Mouse (Mus musculus) heart, adult 2 months (tissue): ENCODE results near the gene Ubl7. TPM values are rescaled to one million over a fixed set of nuclear protein-coding genes. Genes with fewer than 3 reads are reported as not detected.
A peak's percentile ranks its signal among the peaks of the same experiment; 100 is the strongest.

ENCODE experiments used
- DNase-seq, 2 experiments: peaks; one replicate each; pipeline ENCODE4 v3.0.0; 2021
- H3K27ac ChIP-seq: fragments of 200-600 bp; 2 replicates; pipeline ENCODE4 v1.8.1; 2022
- H3K27me3 ChIP-seq: fragments of 200-500 bp; 2 replicates; pipeline ENCODE4 v1.6.1; 2012; ENCODE audit warnings: mild to moderate bottlenecking, low read length, inconsistent platforms, mixed read lengths; ENCODE audit not compliant: control insufficient read depth, insufficient read depth
- H3K36me3 ChIP-seq: fragments of 200-500 bp; 2 replicates; pipeline ENCODE4 v1.6.1; 2012; ENCODE audit warnings: low read length, inconsistent platforms; ENCODE audit not compliant: control insufficient read depth, insufficient read depth
- H3K4me1 ChIP-seq: fragments of 200-500 bp; 2 replicates; pipeline ENCODE4 v1.6.1; 2011; ENCODE audit warnings: low read length; ENCODE audit not compliant: control insufficient read depth, insufficient read depth
- H3K4me3 ChIP-seq: fragments of 200-600 bp; 2 replicates; pipeline ENCODE4 v1.8.1; 2022
- H3K79me2 ChIP-seq: fragments of 200-500 bp; replicated peaks from 2 replicates; pipeline ENCODE4 v1.6.1; 2012; ENCODE audit warnings: mild to moderate bottlenecking, inconsistent platforms, low read length, moderate library complexity, mixed read lengths; ENCODE audit not compliant: control insufficient read depth, insufficient read depth
- H3K9ac ChIP-seq: fragments of 200-500 bp; 2 replicates; pipeline ENCODE4 v1.6.1; 2012; ENCODE audit warnings: low read depth, mild to moderate bottlenecking, control low read depth, inconsistent platforms, low read length, mixed read lengths
- CTCF ChIP-seq: fragments of 200-600 bp; IDR thresholded peaks from 2 replicates; pipeline ENCODE4 v1.8.1; 2022; ENCODE audit warnings: antibody characterized with exemption, mild to moderate bottlenecking, moderate library complexity
- EP300 ChIP-seq: fragments of 200-500 bp; IDR thresholded peaks from 2 replicates; pipeline ENCODE4 v1.6.1; 2011; ENCODE audit warnings: low read depth, low read length, control low read depth; ENCODE audit not compliant: insufficient read depth
- POLR2A ChIP-seq: fragments of 200-500 bp; IDR thresholded peaks from 2 replicates; pipeline ENCODE4 v1.6.1; 2011; ENCODE audit warnings: mild to moderate bottlenecking, low read depth, low read length, control low read depth; ENCODE audit not compliant: insufficient read depth
- WGBS: fragments of 180-500 bp; shearing (Covaris S2); methylation state at CpG from one replicate; pipeline ENCODE4 v1.1.7; 2018; 5-methylcytosine and 5-hydroxymethylcytosine counted together
- intact Hi-C: fragments of 180-260 bp; cut with DNase I; formaldehyde crosslinking; loops from one replicate; pipeline ENCODE4 v1.15.1; 2025
- polyA plus RNA-seq: library from polyadenylated mRNA; depleted of rRNA; stranded (reverse); fragments of >200 nt; gene quantifications from 2 replicates; pipeline ENCODE4 v1.2.3, GENCODE M21; 2012
- total RNA-seq, 2 experiments: library from RNA; stranded (reverse); gene quantifications; 2 replicates each; pipeline ENCODE4 v1.2.3; 2021

The Ubl7 gene
- total and polyA plus RNA-seq, 3 experiments = 75.2 to 139 (median 83.2) TPM

- Histone ChIP-seq H3K79me2 (no peaks in the 10 kb centered on the region), H3K27me3 (no peaks in the 10 kb centered on the region), H3K27ac (peak overlapping the region; percentile 84), H3K9ac (no peak overlapping the region), H3K4me3 (no peak overlapping the region), H3K36me3 (peaks cover 20% of the 10 kb centered on the region), H3K4me1 (peaks cover 18% of the 10 kb centered on the region)
- TF ChIP-seq EP300 (0 out of 2 replicates have a peak, but pooled peaks have one; percentile 28), POLR2A (no peak), CTCF (no peak)
- 52% methylated on average over 1 of the region's 1 CpGs for WGBS
- DNase-seq = peak in 1 of 2 experiments; percentile 41
- intact Hi-C loops = no loop called here
Measured at GRCm38 (mm10) chr9:57958615-57959014, 47.8 kb downstream of the Ubl7 start.

GRCm38 (mm10) chr9:57959399-57959798 is 48.6 kb downstream of the Ubl7 start:
- Histone ChIP-seq H3K79me2 (no peaks in the 10 kb centered on the region), H3K9ac (no peak overlapping the region), H3K27me3 (no peaks in the 10 kb centered on the region), H3K4me1 (peaks cover 24% of the 10 kb centered on the region), H3K4me3 (no peak overlapping the region), H3K27ac (peak overlapping the region; percentile 84), H3K36me3 (peaks cover 20% of the 10 kb centered on the region)
- intact Hi-C loops = no loop called here
- no peak for TF ChIP-seq CTCF
- TF ChIP-seq EP300 = no peak
- DNase-seq = no peak
- WGBS = 73% methylated on average over 10 of the region's 10 CpGs

GRCm38 (mm10) chr9:57959886-57960866 is 49.4 kb downstream of the Ubl7 start:
- H3K4me3 ChIP-seq = no peak overlapping the region

GRCm38 (mm10) chr9:57961226-57961625 is 50.4 kb downstream of the Ubl7 start:
- 77% methylated on average over 15 of the region's 15 CpGs for WGBS
- H3K9ac ChIP-seq = peak overlapping the region; percentile 13
- H3K36me3 ChIP-seq = peaks cover 20% of the 10 kb centered on the region
- H3K4me1 ChIP-seq = peaks cover 37% of the 10 kb centered on the region
- DNase-seq = no peak
- peak overlapping the region; percentile 84 for H3K27ac ChIP-seq
- intact Hi-C loops = loop anchor here (2.0 kb wide), 1 partner anchor 14 kb away; no protein-coding TSS in a partner anchor
- H3K79me2 ChIP-seq = no peaks in the 10 kb centered on the region
- TF ChIP-seq CTCF (no peak), POLR2A (no peak), EP300 (no peak)
- no peaks in the 10 kb centered on the region for H3K27me3 ChIP-seq
- no peak overlapping the region for H3K4me3 ChIP-seq

More at GRCm38 (mm10) chr9:57959886-57960866, 49.4 kb downstream of the Ubl7 start:
- H3K4me1 ChIP-seq = peaks cover 29% of the 10 kb centered on the region
- 79% methylated on average over 17 of the region's 17 CpGs for WGBS
- no peaks in the 10 kb centered on the region for H3K27me3 ChIP-seq
- peak in 1 of 2 experiments; percentile 22 for DNase-seq
- no peak for TF ChIP-seq POLR2A
- no peak for TF ChIP-seq EP300
- TF ChIP-seq CTCF = no peak
- peaks cover 20% of the 10 kb centered on the region for H3K36me3 ChIP-seq
- H3K79me2 ChIP-seq = no peaks in the 10 kb centered on the region
- peak overlapping the region; percentile 84 for H3K27ac ChIP-seq
- intact Hi-C loops = loop anchor here (2.0 kb wide), 1 partner anchor 13 kb away; no protein-coding TSS in a partner anchor
- no peak overlapping the region for H3K9ac ChIP-seq

DNA sequence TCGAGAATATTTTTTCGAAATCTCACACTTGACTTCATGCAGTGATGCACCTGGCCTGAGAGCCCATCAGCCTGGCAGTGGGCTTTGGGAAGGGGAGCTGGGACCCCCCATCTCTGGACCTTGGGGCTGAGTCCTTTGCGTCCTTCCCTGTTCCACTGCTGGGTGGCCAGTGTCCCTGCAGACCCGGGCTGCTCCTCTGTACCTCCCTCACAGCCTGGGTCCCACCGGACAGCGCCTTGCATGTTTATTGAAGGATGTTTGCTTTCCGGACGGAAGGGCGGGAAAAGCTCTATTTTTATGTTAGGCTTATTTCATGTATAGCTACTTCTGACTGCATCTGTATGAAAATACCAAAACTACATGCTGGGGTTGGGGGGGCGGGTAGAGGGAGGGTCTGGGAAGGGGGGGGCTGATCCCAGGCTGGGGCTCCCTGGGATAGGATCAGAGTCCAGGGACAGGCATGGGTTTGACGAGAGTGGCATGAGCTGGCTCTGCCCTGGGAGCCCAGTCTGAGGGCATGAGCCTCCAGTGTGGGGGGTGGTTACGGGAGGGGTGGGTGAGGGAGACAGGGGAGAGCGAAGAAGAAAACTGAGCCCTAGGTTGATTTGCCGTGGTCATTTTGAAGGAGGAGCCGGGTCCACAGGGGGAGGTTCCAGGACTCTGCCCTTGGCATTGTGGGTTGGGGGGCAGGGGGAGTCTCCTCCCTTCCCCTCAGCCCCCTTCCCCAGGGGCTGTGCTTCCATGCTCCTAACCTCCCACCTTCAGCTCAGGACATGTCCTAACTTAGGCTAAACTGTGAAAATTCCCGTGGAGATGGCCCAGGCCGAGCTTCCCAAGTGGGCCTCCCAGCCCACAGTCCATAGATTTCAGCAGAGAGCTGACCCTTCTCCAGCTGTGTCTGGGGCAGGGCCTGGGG is 51.3 kb downstream of the Ubl7 start:
- peaks cover 20% of the 10 kb centered on the region for H3K36me3 ChIP-seq
- peaks cover 39% of the 10 kb centered on the region for H3K4me1 ChIP-seq
- 46% methylated on average over 17 of the region's 17 CpGs for WGBS

More for the DNA sequence above, 51.3 kb downstream of the Ubl7 start:
- H3K4me3 ChIP-seq = no peak overlapping the region
- H3K27ac ChIP-seq = peak overlapping the region; percentile 84
- DNase-seq = peak in 1 of 2 experiments; percentile 58
- TF ChIP-seq POLR2A (peak; percentile 50), EP300 (0 out of 2 replicates have a peak, but pooled peaks have one; percentile 30), CTCF (no peak)
- no peaks in the 10 kb centered on the region for H3K27me3 ChIP-seq
- intact Hi-C loops = loop anchor here (2.0 kb wide), 1 partner anchor 15 kb away; no protein-coding TSS in a partner anchor
- H3K9ac ChIP-seq = peak overlapping the region; percentile 14; the same call in 1 of the 2 replicates
- no peaks in the 10 kb centered on the region for H3K79me2 ChIP-seq
